Mouse (Mus musculus): ENCODE data around the gene Lrrk1.

DNA sequence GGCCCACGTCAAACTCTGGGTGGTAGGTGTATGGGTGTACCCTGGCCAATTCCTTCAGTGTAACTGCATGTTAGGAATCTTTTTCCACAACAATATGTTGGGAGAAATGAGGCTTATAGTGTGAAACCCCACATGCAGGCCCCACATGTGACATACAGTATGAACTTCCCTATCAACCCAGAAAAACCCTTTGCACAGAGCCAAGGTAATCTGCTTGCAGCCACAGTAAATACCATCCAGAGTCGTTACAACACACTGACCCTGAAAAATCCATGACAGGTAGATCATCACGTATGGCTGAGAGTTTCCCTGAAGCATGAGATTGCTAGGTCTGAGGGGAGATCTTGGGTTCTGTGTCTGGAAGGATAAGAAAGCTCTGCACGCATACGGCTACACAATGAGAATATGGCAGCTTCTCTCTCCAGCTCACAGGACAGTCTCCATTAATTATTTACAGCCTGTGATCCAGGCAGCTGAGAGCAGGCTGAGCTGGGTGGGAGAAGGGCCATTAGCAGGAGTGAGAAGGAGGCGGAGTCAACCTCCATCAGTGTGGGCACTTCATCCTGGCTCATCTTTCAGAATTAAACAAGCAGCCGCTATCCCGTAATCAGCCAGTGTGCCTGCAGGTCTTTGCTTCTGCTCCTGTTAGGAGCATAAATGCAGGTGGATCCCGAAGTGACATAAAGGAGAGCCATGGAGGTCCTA is 41.0 kb downstream of the Lrrk1 start:
- no peak for TF ChIP-seq EP300 (IDR thresholded peaks at IDR 0.05; ENCODE audit: low read depth)
- no peak for TF ChIP-seq CTCF (IDR thresholded peaks at IDR 0.05; ENCODE audit: low read depth)

Data from liver, embryonic 14.5 days (tissue).